ENCODE assay signal across 14 mouse cellular contexts in genomic region chr19:9076035-9076434, GRCm38 (mm10). TPM values are rescaled to one million over a fixed set of nuclear protein-coding genes. Genes with fewer than 3 reads are reported as not detected.
"Had no signal": no experiment of that assay in that cellular context is flagged by ENCODE, and none has a peak within 500 bp of the region (broad histone marks: within the 10 kb centered on the region; RNA-seq: fewer than 3 reads in every experiment).

No protein-coding gene starts in this region.

- H3K4me3 ChIP-seq: limb, embryonic 13.5 days; midbrain, embryonic 13.5 days; neural tube, embryonic 15.5 days had no signal

- DNase-seq: kidney, adult 9 months; kidney, postnatal 14 days; left cerebral cortex, postnatal 4 days; lung, adult 18-20 months had no signal

- H3K9ac ChIP-seq: limb, embryonic 13.5 days; liver, embryonic 14.5 days; midbrain, embryonic 13.5 days; neural tube, embryonic 15.5 days had no signal

- ATAC-seq: midbrain, embryonic 13.5 days had no signal

- H3K36me3 ChIP-seq: limb, embryonic 13.5 days; midbrain, embryonic 13.5 days; neural tube, embryonic 15.5 days had no signal

- H3K27me3 ChIP-seq: limb, embryonic 13.5 days; midbrain, embryonic 13.5 days; neural tube, embryonic 15.5 days had no signal

- H3K9me3 ChIP-seq: limb, embryonic 13.5 days; midbrain, embryonic 13.5 days; neural tube, embryonic 15.5 days had no signal

- H3K27ac ChIP-seq: limb, embryonic 13.5 days; liver, embryonic 14.5 days; midbrain, embryonic 13.5 days; neural tube, embryonic 15.5 days; stomach, postnatal 0 days had no signal

- H3K4me2 ChIP-seq: limb, embryonic 13.5 days; midbrain, embryonic 13.5 days; neural tube, embryonic 15.5 days had no signal

RNA-seq across cellular contexts. Expression of gene Scgb1a1, which starts 11.7 kb away (rescaled TPM):
- total RNA-seq: layer of hippocampus, postnatal 25 days; liver, adult 2 months; megakaryocyte progenitor cell, adult 5-6 weeks; midbrain, postnatal 0 days had no signal
- polyA plus RNA-seq: limb, embryonic 13.5 days; liver, embryonic 14.5 days; midbrain, embryonic 13.5 days; midbrain, postnatal 0 days; neural tube, embryonic 11.5 days; neural tube, embryonic 15.5 days had no signal
